Comparison of ENCODE assay signal across 9 mouse cellular contexts in the genomic region with DNA sequence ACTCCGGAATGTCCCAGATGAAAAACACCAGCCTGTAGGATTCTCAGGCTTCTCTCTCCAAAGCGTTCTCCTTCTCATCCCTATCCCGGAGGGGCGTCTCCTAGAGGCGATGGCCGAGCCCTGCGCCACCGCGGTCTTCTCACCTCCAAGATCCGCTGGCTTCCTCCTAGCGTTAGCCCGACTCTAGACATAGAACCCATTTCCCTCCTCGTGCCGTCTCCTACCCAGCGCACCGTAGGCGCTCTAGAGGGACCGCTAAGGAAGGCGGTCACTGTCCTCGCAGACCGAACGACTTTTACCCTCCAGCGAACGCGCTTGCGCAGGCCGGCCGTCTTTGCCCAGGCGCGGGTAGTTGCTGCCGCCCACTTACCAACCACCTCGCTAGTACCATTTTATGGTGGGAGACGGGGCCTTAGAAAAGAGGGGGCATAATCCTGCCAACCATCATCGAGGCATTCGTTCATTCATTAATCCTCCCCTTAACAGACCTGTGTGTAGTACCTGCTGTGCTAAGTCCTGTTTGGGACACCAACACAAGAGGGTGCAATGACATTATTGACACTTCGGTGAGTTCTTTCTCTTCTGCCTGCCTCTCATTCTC. TPM values are rescaled to one million over a fixed set of nuclear protein-coding genes. Genes with fewer than 3 reads are reported as not detected.
A peak's percentile ranks its signal among the peaks of the same experiment; 100 is the strongest.
DNase-seq lines count a peak whose midpoint lies in the region; ATAC-seq and TF ChIP-seq lines count a peak whose summit lies in the region.
"Had no signal": no experiment of that assay in that cellular context is flagged by ENCODE, and none has a peak within 500 bp of the region (broad histone marks: within the 10 kb centered on the region; RNA-seq: fewer than 3 reads in every experiment).

A gene (minus strand): TSS at position 263 of the 601 bp plus-strand sequence.

- peak; percentile 14 for DNase-seq in gastrocnemius, postnatal 10 days
- DNase-seq in gastrocnemius, postnatal 25 days, result no peak
- DNase-seq in ES-CJ7 (ENCODE audit: low read depth, low spot score), result peak; percentile 49
- DNase-seq in forebrain, embryonic 11.5 days (ENCODE audit: low spot score), result peak; percentile 66
- no peak for DNase-seq in yolk sac, embryonic 10.5 days (ENCODE audit: low spot score)

- peaks cover 18% of the 10 kb centered on the region for H3K27me3 ChIP-seq in forebrain, embryonic 11.5 days (ENCODE audit: control insufficient read depth, insufficient read depth, low read length)
- peaks cover 21% of the 10 kb centered on the region for H3K27me3 ChIP-seq in intestine, postnatal 0 days (replicated peaks; ENCODE audit: control insufficient read depth, insufficient read depth, low read length)

- no peaks in the 10 kb centered on the region for H3K4me1 ChIP-seq in forebrain, embryonic 11.5 days (replicated peaks; ENCODE audit: control insufficient read depth, insufficient read depth, low read length)
- H3K4me1 ChIP-seq in intestine, postnatal 0 days (replicated peaks; ENCODE audit: control insufficient read depth, insufficient read depth, low read length), result no peaks in the 10 kb centered on the region

- WGBS in forebrain, embryonic 11.5 days, result 2% methylated on average over 36 of the region's 36 CpGs
- WGBS in intestine, postnatal 0 days, result 4% methylated on average over 36 of the region's 36 CpGs

- peak; percentile 30 for ATAC-seq in forebrain, embryonic 11.5 days (replicated peaks; ENCODE audit: low FRiP score)
- ATAC-seq in intestine, postnatal 0 days, result no peak
- peak; percentile 49; the same call in 1 of the 2 replicates for ATAC-seq in megakaryocyte progenitor cell, adult 5-6 weeks (replicated peaks; ENCODE audit: poor library complexity)
- ATAC-seq in cerebellum, adult (ENCODE audit: insufficient number of reproducible peaks, low FRiP score, low TSS enrichment), result no peak

- peak within 1 kb of the TSS; percentile 67 for H3K4me2 ChIP-seq in forebrain, embryonic 11.5 days (ENCODE audit: low read depth, low read length, severe bottlenecking)
- H3K4me2 ChIP-seq in intestine, postnatal 0 days (replicated peaks; ENCODE audit: low read depth), result peak within 1 kb of the TSS; percentile 71

- H3K36me3 ChIP-seq in forebrain, embryonic 11.5 days (ENCODE audit: control insufficient read depth, insufficient read depth, low read length), result no peaks in the 10 kb centered on the region
- no peaks in the 10 kb centered on the region for H3K36me3 ChIP-seq in intestine, postnatal 0 days (ENCODE audit: control insufficient read depth, insufficient read depth)

- peak within 1 kb of the TSS; percentile 30 for H3K4me3 ChIP-seq in forebrain, embryonic 11.5 days (ENCODE audit: low read depth, low read length)
- peak within 1 kb of the TSS; percentile 36 for H3K4me3 ChIP-seq in intestine, postnatal 0 days (ENCODE audit: low read depth, low read length)

- H3K27ac ChIP-seq in forebrain, embryonic 11.5 days (ENCODE audit: low read depth, low read length), result no peak within 1 kb of the TSS
- H3K27ac ChIP-seq in intestine, postnatal 0 days (ENCODE audit: low read depth, low read length), result no peak within 1 kb of the TSS

- H3K9ac ChIP-seq in forebrain, embryonic 11.5 days (ENCODE audit: low read length), result peak within 1 kb of the TSS; percentile 20; the same call in 1 of the 2 replicates
- H3K9ac ChIP-seq in intestine, postnatal 0 days (ENCODE audit: low read depth, low read length), result 0 out of 2 replicates have a peak within 1 kb of the TSS, but pooled peaks have one; percentile 7

- TF ChIP-seq CTCF in intestine, postnatal 0 days (IDR thresholded peaks at IDR 0.05; ENCODE audit: low read depth), result no peak

- H3K9me3 ChIP-seq in forebrain, embryonic 11.5 days (ENCODE audit: control insufficient read depth, low read length), result no peaks in the 10 kb centered on the region
- H3K9me3 ChIP-seq in intestine, postnatal 0 days (ENCODE audit: control insufficient read depth), result no peaks in the 10 kb centered on the region

RNA-seq across cellular contexts. Expression of the gene that starts here (rescaled TPM):
- 10 to 100 TPM in 1 of 2 experiments, under 1 TPM in 1; 0.33 to 10.5 TPM for total RNA-seq in gastrocnemius, postnatal 10 days (2021)
- total RNA-seq in gastrocnemius, postnatal 25 days (2021), result under 1 TPM in 1 of 2 experiments, not detected in 1; 0.19 TPM
- not detected in 2 replicates for polyA plus RNA-seq in forebrain, embryonic 11.5 days (2014; fragmentation: Nextera tagmentation; extraction: Ambion mirVana)
- 0.17 and 0.22 TPM in 2 replicates for polyA plus RNA-seq in intestine, postnatal 0 days (2015; fragmentation: Nextera tagmentation; extraction: Ambion mirVana)
- 0.12 TPM in 1 of 2 replicates, not detected in the other for total RNA-seq in megakaryocyte progenitor cell, adult 5-6 weeks (2015)
- 0.24 and 0.25 TPM in 2 replicates for total RNA-seq in megakaryocyte progenitor cell, adult 5-6 weeks (2017)
- total RNA-seq: MEL had no signal

Comparison
In these comparisons a context has a peak if more than half of its experiments do, and no peak if none do; other contexts are left out.
1. DNase-seq: peak in gastrocnemius, postnatal 10 days (single experiment) and ES-CJ7 (single experiment); none in gastrocnemius, postnatal 25 days (single experiment) and yolk sac, embryonic 10.5 days (single experiment).
2. Peak in DNase-seq, ATAC-seq, H3K4me3 ChIP-seq, H3K9ac ChIP-seq and H3K4me2 ChIP-seq in forebrain, embryonic 11.5 days; RNA of the gene not detected or under 1 TPM.
3. Peak in ATAC-seq in megakaryocyte progenitor cell, adult 5-6 weeks; RNA of the gene not detected or under 1 TPM.